Mouse (Mus musculus): Measurements from ENCODE around the gene Atp6v1g3. TPM values are rescaled to one million over a fixed set of nuclear protein-coding genes. Genes with fewer than 3 reads are reported as not detected.

Gene Atp6v1g3
- polyA plus RNA-seq, 1 experiment from 2014 or later = not detected

DNA sequence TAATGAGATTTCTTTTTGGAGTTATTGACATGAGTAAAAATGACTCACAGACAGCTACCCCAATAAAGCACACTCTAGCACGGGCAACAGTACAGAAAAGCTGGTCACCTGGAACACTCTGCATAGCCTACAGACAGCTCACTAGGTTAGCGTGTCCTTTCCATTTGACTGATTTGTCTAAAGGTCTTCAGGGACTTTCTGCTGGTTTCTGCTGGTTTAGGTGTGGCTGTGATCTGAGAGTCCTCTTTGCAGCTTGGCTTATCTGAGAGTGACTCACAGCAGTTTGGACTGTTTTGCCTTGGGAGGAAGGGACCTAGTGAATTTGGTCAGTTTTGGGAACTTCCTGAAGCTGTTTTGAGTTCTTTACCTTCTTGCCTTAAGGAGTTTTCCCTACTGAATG lies 24.8 kb upstream of the Atp6v1g3 start:
- H3K27ac ChIP-seq (ENCODE audit: low read depth, low read length) = no peak overlapping the region
- H3K27me3 ChIP-seq (ENCODE audit: control insufficient read depth, insufficient read depth, low read length) = no peaks in the 10 kb centered on the region
- WGBS = 87% methylated on average over 2 of the region's 2 CpGs
- no peaks in the 10 kb centered on the region for H3K9me3 ChIP-seq (ENCODE audit: control insufficient read depth, low read length)
- H3K9ac ChIP-seq (ENCODE audit: low read length) = no peak overlapping the region
- no peak for ATAC-seq (replicated peaks; ENCODE audit: low FRiP score)
- H3K36me3 ChIP-seq (ENCODE audit: control insufficient read depth, insufficient read depth, low read length) = no peaks in the 10 kb centered on the region
- no peak overlapping the region for H3K4me3 ChIP-seq (ENCODE audit: low read depth, low read length)
- H3K4me2 ChIP-seq (ENCODE audit: low read depth, low read length, severe bottlenecking) = no peak overlapping the region
- H3K4me1 ChIP-seq (replicated peaks; ENCODE audit: control insufficient read depth, insufficient read depth, low read length) = no peaks in the 10 kb centered on the region
- DNase-seq (ENCODE audit: low spot score) = no peak

DNA sequence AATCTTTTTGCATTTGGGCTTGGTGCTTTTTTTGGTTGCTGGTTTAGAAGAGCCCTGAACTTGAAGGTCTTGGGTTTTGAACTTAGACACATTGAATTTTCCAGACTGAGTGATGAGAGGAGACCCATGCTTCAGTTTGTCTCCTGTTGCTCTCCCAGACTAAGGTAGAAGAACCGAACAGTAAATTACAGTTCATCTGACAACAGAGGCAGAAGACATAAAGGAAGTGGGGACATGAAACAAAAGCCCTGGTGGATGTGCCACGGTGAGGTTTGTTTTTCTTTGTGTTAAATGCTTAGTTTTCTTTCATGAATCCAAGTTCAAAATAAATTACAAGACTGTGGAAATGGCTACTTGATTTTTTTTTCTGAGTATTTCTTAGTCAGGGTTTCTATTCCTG lies 22.6 kb upstream of the Atp6v1g3 start:
- no peaks in the 10 kb centered on the region for H3K4me1 ChIP-seq (replicated peaks; ENCODE audit: control insufficient read depth, insufficient read depth, low read length)
- no peak overlapping the region for H3K27ac ChIP-seq (ENCODE audit: low read depth, low read length)
- no peaks in the 10 kb centered on the region for H3K36me3 ChIP-seq (ENCODE audit: control insufficient read depth, insufficient read depth, low read length)
- no peak overlapping the region for H3K4me2 ChIP-seq (ENCODE audit: low read depth, low read length, severe bottlenecking)
- WGBS = 77% methylated on average over 2 of the region's 2 CpGs
- no peaks in the 10 kb centered on the region for H3K9me3 ChIP-seq (ENCODE audit: control insufficient read depth, low read length)
- no peaks in the 10 kb centered on the region for H3K27me3 ChIP-seq (ENCODE audit: control insufficient read depth, insufficient read depth, low read length)
- ATAC-seq (replicated peaks; ENCODE audit: low FRiP score) = no peak
- H3K4me3 ChIP-seq (ENCODE audit: low read depth, low read length) = no peak overlapping the region
- no peak overlapping the region for H3K9ac ChIP-seq (ENCODE audit: low read length)
- DNase-seq (ENCODE audit: low spot score) = no peak

DNA sequence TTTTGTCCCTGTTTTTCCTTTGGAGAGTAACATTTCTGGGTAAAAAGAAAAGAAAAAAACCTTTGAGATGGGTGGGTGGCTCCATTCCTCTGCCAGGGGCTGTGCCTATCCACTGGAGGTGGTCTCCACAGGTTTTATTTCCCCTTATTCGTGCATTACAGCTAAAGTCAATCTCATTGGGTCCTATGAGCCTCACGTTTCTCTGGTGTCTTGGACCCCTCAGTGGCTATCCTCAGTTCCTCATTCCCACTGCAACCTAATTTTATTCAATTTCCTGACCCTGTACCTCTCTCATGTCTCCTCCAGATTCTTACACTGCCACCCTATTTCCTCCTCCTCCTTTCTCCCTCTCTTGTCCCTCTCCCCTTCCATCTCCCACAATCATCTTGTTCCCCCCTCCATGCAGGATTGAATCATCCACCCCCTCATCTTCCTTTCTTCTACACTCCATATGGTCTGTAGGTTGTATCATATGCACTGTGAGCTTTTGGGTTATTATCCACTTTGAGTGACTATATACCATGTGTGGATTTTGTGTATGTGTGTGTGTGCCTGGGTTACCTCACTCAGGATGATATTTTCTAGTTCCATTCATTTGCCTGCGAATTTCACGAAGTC lies 17.3 kb upstream of the Atp6v1g3 start:
- no peak overlapping the region for H3K4me2 ChIP-seq (ENCODE audit: low read depth, low read length, severe bottlenecking)
- no peak overlapping the region for H3K4me3 ChIP-seq (ENCODE audit: low read depth, low read length)
- no peaks in the 10 kb centered on the region for H3K27me3 ChIP-seq (ENCODE audit: control insufficient read depth, insufficient read depth, low read length)

DNA sequence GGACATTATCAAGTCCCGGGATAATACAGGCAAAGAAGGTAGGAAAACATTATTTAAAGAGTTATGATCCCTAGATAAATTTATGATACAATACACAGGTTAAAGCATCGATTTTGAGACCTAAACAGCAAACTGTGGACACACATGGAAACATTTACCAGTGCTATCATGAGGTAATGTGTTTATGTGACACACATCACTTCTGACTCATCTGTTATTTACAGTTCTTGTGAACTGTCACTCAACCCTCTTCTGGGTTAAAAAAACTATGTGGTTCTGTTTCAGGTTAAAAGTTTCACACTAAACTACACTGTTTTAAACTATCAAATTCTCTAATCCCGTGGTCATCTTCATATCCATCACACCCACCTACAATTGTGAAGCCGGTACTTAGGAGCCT lies 14.8 kb upstream of the Atp6v1g3 start:
- Histone ChIP-seq H3K9ac (ENCODE audit: low read length) (no peak overlapping the region), H3K36me3 (ENCODE audit: control insufficient read depth, insufficient read depth, low read length) (no peaks in the 10 kb centered on the region), H3K4me3 (ENCODE audit: low read depth, low read length) (no peak overlapping the region), H3K9me3 (ENCODE audit: control insufficient read depth, low read length) (no peaks in the 10 kb centered on the region), H3K27ac (ENCODE audit: low read depth, low read length) (no peak overlapping the region), H3K4me2 (ENCODE audit: low read depth, low read length, severe bottlenecking) (no peak overlapping the region), H3K4me1 (replicated peaks; ENCODE audit: control insufficient read depth, insufficient read depth, low read length) (no peaks in the 10 kb centered on the region), H3K27me3 (ENCODE audit: control insufficient read depth, insufficient read depth, low read length) (no peaks in the 10 kb centered on the region)
- DNase-seq (ENCODE audit: low spot score) = no peak
- no peak for ATAC-seq (replicated peaks; ENCODE audit: low FRiP score)
- WGBS = 85% methylated on average over 4 of the region's 4 CpGs

More for the DNA sequence above, 17.3 kb upstream of the Atp6v1g3 start:
- no peak overlapping the region for H3K9ac ChIP-seq (ENCODE audit: low read length)
- no peaks in the 10 kb centered on the region for H3K36me3 ChIP-seq (ENCODE audit: control insufficient read depth, insufficient read depth, low read length)
- ATAC-seq (replicated peaks; ENCODE audit: low FRiP score) = no peak
- H3K27ac ChIP-seq (ENCODE audit: low read depth, low read length) = no peak overlapping the region
- H3K9me3 ChIP-seq (ENCODE audit: control insufficient read depth, low read length) = no peaks in the 10 kb centered on the region
- WGBS = 83% methylated on average over 4 of the region's 4 CpGs
- DNase-seq (ENCODE audit: low spot score) = no peak
- H3K4me1 ChIP-seq (replicated peaks; ENCODE audit: control insufficient read depth, insufficient read depth, low read length) = no peaks in the 10 kb centered on the region

DNA sequence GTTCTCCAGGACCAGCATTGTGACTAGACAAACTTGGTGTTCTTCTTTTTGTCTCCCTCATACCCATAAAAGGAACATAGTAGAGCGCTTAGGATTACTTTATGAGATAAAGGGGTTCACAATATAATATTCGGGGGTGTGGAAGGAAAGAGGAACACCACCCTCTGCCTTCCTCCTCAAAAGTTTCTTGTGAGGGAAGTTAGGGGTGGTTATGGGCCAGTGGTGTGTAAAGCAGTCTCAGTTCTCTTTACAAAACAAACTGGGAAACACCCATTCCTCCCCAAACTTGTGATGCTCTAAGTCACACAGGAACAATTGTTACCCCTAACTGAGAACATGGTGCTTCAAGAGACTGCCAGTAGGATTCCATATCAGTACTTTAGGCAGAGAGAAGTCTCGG lies 12.0 kb upstream of the Atp6v1g3 start:
- Histone ChIP-seq H3K4me1 (replicated peaks; ENCODE audit: control insufficient read depth, insufficient read depth, low read length) (no peaks in the 10 kb centered on the region), H3K27me3 (ENCODE audit: control insufficient read depth, insufficient read depth, low read length) (no peaks in the 10 kb centered on the region), H3K4me2 (ENCODE audit: low read depth, low read length, severe bottlenecking) (no peak overlapping the region), H3K36me3 (ENCODE audit: control insufficient read depth, insufficient read depth, low read length) (no peaks in the 10 kb centered on the region), H3K9ac (ENCODE audit: low read length) (no peak overlapping the region), H3K27ac (ENCODE audit: low read depth, low read length) (no peak overlapping the region), H3K9me3 (ENCODE audit: control insufficient read depth, low read length) (no peaks in the 10 kb centered on the region), H3K4me3 (ENCODE audit: low read depth, low read length) (no peak overlapping the region)
- DNase-seq (ENCODE audit: low spot score) = no peak
- ATAC-seq (replicated peaks; ENCODE audit: low FRiP score) = no peak
- 88% methylated on average over 3 of the region's 3 CpGs for WGBS

DNA sequence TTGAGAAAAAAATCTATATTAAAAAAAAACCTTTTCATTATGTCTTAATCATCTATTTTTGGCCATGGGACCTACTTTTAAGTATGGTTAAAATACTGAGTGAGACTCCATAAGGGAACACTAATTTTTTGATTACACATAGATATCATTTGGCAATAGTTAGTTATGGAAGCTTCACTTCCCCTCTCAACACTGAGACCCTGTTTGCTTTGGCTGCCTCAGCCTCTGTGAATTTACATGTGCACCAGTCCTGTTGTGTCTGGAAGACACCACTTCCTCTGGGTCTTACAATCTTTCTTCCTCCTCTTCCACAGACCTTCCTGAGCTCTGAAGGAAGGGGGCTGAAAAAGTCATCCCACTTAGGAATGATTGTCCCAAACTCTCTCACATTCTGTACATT lies 11.1 kb upstream of the Atp6v1g3 start:
- Histone ChIP-seq H3K36me3 (ENCODE audit: control insufficient read depth, insufficient read depth, low read length) (no peaks in the 10 kb centered on the region), H3K4me2 (ENCODE audit: low read depth, low read length, severe bottlenecking) (no peak overlapping the region), H3K4me1 (replicated peaks; ENCODE audit: control insufficient read depth, insufficient read depth, low read length) (no peaks in the 10 kb centered on the region), H3K27ac (ENCODE audit: low read depth, low read length) (no peak overlapping the region), H3K27me3 (ENCODE audit: control insufficient read depth, insufficient read depth, low read length) (no peaks in the 10 kb centered on the region), H3K9me3 (ENCODE audit: control insufficient read depth, low read length) (no peaks in the 10 kb centered on the region), H3K4me3 (ENCODE audit: low read depth, low read length) (no peak overlapping the region), H3K9ac (ENCODE audit: low read length) (no peak overlapping the region)
- DNase-seq (ENCODE audit: low spot score) = no peak
- no peak for ATAC-seq (replicated peaks; ENCODE audit: low FRiP score)

DNA sequence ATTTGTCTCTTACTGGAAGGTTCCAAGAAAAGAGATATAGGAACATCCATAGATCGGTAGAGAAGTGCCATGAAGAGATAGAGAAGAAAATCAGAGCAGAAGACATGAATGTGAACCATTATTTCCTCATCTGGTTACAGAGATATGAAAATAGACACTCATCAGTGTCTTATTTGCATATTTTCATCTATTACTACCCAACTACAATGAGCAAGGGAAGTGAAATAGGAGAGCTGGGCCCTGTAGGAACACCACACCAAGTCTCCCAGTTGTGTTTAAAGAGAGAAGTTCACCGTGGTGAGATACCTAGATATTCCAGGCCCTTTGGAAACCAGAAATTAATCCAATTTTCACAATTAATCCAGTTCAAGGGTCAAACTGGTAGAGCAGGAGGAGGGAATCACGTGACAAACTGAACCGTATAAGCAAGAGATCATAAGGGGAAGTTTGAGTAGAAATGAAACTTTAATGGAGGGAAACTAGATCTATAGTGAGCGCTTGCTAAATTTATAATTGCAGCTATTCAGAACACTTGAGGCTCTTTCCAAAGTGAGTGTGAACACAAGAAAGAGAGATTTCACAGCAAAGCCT lies 6.0 kb upstream of the Atp6v1g3 start:
- Histone ChIP-seq H3K36me3 (ENCODE audit: control insufficient read depth, insufficient read depth, low read length) (no peaks in the 10 kb centered on the region), H3K9me3 (ENCODE audit: control insufficient read depth, low read length) (no peaks in the 10 kb centered on the region), H3K4me2 (ENCODE audit: low read depth, low read length, severe bottlenecking) (no peak overlapping the region), H3K4me1 (replicated peaks; ENCODE audit: control insufficient read depth, insufficient read depth, low read length) (no peaks in the 10 kb centered on the region), H3K4me3 (ENCODE audit: low read depth, low read length) (no peak overlapping the region), H3K9ac (ENCODE audit: low read length) (no peak overlapping the region), H3K27me3 (ENCODE audit: control insufficient read depth, insufficient read depth, low read length) (no peaks in the 10 kb centered on the region), H3K27ac (ENCODE audit: low read depth, low read length) (no peak overlapping the region)
- ATAC-seq (replicated peaks; ENCODE audit: low FRiP score) (no peak), DNase-seq (ENCODE audit: low spot score) (no peak)
- WGBS = 89% methylated on average over 5 of the region's 5 CpGs

DNA sequence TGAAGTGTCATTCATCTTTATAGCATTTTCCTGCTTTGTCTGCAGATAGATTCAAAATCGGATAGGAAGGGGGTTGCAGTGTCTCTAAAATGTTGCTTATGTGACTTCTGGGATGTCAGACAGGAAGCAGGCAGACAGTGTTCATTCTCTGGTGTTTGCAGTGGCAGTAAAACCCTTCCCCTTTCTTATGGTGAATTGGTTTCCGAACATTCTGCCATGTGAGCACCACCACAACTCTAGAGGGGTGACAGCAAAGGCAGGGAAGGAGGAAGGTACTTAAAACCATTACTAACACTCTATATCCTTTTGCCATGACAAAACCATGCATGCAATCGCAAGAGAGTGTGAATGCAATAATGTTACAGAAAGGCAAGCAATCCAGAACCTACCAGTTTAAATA lies 1.4 kb downstream of the Atp6v1g3 start:
- Histone ChIP-seq H3K27ac (ENCODE audit: low read depth, low read length) (no peak overlapping the region), H3K27me3 (ENCODE audit: control insufficient read depth, insufficient read depth, low read length) (no peaks in the 10 kb centered on the region), H3K4me2 (ENCODE audit: low read depth, low read length, severe bottlenecking) (no peak overlapping the region), H3K36me3 (ENCODE audit: control insufficient read depth, insufficient read depth, low read length) (no peaks in the 10 kb centered on the region), H3K4me1 (replicated peaks; ENCODE audit: control insufficient read depth, insufficient read depth, low read length) (no peaks in the 10 kb centered on the region), H3K9me3 (ENCODE audit: control insufficient read depth, low read length) (no peaks in the 10 kb centered on the region), H3K9ac (ENCODE audit: low read length) (no peak overlapping the region), H3K4me3 (ENCODE audit: low read depth, low read length) (no peak overlapping the region)
- ATAC-seq (replicated peaks; ENCODE audit: low FRiP score) (no peak), DNase-seq (ENCODE audit: low spot score) (no peak)
- WGBS = 88% methylated on average over 3 of the region's 3 CpGs

DNA sequence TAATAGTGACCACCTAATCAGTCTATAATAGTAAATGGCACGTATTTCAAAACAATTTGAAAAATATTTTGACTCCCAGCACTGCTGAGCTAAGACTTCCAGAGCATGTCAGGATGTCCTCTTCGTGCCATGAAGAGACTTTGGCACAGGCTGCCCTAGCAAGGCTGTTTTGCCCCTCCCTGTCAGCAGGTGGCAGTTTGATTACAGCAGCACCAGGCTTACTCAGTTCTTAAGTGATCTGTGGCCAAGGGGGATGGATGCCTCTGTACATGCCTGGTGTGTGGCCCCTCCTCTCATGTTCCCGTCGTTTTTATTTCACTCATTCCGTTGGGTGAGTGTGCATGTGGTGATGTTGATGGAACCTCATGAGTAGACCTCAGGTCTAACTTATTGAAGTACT lies 2.3 kb downstream of the Atp6v1g3 start:
- Histone ChIP-seq H3K4me2 (ENCODE audit: low read depth, low read length, severe bottlenecking) (no peak overlapping the region), H3K9ac (ENCODE audit: low read length) (no peak overlapping the region), H3K27me3 (ENCODE audit: control insufficient read depth, insufficient read depth, low read length) (no peaks in the 10 kb centered on the region), H3K4me1 (replicated peaks; ENCODE audit: control insufficient read depth, insufficient read depth, low read length) (no peaks in the 10 kb centered on the region), H3K36me3 (ENCODE audit: control insufficient read depth, insufficient read depth, low read length) (no peaks in the 10 kb centered on the region), H3K9me3 (ENCODE audit: control insufficient read depth, low read length) (no peaks in the 10 kb centered on the region), H3K4me3 (ENCODE audit: low read depth, low read length) (no peak overlapping the region), H3K27ac (ENCODE audit: low read depth, low read length) (no peak overlapping the region)
- ATAC-seq (replicated peaks; ENCODE audit: low FRiP score) (no peak), DNase-seq (ENCODE audit: low spot score) (no peak)
- 74% methylated on average over 5 of the region's 5 CpGs for WGBS
